Mouse (Mus musculus): ENCODE results near the gene Zbtb21.
"Not testable (repeated sequence)": the region's sequence is repeated elsewhere in the genome, so short reads cannot be mapped to it uniquely, and the experiment has no call there.

The Zbtb21 gene

DNA sequence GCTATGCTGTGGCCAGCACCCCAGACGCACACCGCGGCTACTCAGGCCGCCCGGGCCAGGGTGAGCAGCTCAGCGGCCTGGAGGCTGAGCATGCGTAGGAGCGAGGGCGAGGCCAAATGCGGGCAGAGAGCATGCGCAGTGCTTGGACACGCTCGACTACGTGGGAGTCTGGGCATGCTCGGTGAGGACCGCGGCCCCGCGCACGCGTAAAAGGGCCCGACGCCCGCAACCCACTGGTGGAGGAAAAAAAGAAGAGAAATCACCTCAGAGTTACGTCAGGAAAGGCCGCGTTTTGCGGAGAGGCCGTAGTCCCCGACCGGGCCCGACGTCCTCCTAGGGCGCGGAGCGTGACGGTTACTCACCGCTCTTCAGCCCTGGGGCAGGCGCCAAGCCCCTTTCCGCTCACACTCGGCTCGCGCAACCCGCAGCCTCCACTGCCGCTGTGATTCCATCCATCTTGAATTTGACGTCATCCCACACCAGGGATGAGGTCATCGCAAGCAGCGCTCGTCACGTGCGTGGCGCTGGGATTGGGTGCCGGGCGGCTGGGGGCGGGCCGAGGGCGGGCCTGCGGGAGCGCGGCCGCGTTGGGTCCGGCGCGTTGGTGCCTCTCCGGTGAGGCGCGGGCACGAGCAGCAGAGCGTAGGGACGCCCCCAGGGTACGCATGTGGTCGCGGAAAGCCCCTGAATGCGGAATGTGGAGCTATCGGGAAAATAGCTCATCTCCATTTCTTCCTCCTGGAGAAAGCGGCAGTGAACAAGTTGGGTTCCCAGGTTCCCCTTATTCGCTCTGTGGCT is at the start of gene Zbtb21, which contains the start of gene C2cd2:
Gene Zbtb21, minus strand, starts transcription at position 472 of the 798 bp plus-strand sequence.
Gene C2cd2, minus strand, starts transcription at position 448 of the 798 bp plus-strand sequence.
- DNase-seq (ENCODE audit: low spot score in 2 of 2): peak; percentile 94 to 97

DNA sequence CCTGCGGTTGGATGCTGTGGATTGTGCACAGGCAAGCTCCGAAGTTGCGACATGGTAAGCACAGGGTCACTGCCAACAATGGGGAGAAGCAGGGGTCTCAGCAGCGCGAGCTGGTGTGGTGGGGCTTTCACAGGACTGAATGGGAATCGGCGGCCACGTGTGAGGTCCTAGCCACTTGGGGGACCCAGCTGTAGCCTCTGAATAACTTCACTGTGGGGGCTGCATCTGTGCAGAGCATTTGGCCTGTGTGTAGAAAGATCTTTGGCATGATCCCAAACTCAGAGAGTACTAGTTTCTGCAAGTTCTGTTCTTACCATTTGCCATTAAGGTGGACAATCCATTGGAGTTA is 34.9 kb upstream of the Zbtb21 start:
- not testable (repeated sequence) for DNase-seq (ENCODE audit: low spot score in 2 of 2)

DNA sequence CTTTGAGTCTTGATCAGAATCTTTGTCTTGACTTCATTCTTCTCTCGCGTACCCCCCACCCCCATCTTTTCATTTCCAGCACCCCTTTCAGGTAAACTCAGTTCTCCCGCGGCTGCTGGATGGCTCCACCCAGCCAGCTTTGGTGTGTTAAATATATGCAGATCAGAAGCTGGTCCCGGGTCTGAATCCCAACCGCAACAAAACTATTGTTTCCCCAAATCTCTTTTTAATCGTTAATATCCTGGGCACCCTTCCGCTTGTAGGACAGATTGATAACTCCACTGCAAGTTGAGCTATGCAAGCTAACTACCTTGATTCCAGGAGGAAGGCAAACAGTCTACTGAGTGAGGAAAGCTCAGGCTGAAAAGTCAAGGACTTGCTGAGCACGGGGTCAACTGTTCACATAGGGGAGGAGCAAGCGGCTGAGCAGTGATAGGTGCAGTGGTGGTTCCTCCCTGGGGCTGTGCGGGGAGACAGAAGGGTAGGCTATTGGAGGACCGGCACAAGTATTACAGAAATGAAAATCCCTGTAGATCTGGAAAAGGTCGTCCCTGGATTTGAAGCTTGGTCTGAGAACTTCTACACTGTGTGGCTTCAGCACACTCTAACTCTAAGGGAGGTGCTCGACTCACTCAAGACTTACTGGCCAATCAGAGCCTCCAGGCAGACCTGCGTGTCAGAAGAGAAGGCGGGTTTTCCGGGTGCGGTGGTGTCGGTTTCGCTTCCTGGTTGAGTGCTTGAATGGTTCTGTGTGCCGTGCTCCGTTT is 34.4 kb upstream of the Zbtb21 start, which contains the start of gene B230307C23Rik:
Gene B230307C23Rik, plus strand, starts transcription at position 700 of the 767 bp plus-strand sequence.
- peak; percentile 83 to 91 for DNase-seq (ENCODE audit: low spot score in 2 of 2)

DNA sequence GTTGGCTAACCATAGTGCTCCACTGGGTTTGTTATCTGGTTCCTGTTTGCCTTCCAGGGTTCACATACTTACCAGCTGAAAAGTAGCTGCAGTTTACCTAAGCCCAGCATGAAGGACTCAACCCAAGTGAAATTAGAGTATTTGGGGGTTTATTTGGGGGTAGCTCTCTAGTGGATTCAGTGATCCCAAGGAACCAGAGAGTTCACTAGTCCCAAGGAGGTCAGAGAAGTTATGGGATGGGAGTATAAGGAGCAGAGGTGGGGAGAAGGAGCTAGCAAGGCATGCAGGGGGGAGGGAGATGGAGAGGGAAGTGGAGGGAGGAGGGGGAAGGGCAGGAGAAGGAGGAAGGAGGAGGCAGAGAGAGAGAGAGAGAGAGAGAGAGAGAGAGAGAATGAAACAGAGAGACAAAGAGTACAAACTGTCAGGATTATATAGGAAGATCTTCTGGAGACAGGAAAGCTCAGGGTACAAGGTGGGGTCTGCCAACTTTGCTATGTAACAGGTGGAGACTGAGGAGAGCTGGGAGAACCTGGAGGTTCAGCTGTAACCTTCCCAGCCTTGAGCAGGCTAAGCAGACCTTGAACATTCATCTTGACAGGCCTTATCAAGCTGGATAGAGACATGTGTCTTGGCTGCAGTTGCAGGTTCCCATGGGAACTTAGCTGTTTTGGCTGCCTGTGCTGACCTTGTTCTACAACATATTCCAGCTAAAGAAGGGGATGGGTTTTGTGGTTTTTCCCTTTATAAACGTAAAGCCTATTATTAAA is 33.6 kb upstream of the Zbtb21 start:
- no peak for DNase-seq (ENCODE audit: low spot score in 2 of 2)

DNA sequence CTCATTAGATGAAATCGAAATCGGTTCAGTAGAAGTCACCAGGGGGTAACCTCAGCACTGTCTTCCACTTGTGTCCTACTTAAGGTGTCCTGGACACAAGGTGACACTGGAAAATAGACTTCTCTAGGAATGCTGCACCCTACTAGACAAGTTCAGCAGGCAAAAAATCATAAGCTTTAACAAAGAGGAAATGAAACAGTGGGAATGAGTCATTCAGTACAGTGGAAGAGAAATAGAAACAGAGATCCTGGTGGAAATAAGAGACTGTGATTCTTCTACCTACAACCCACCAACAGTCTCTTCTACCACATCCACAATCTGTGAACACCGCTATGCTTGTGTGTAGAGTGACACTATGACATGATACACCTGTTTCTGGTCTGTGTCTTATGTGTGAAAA is 30.1 kb upstream of the Zbtb21 start:
- not testable (repeated sequence) for DNase-seq (ENCODE audit: low spot score in 2 of 2)

DNA sequence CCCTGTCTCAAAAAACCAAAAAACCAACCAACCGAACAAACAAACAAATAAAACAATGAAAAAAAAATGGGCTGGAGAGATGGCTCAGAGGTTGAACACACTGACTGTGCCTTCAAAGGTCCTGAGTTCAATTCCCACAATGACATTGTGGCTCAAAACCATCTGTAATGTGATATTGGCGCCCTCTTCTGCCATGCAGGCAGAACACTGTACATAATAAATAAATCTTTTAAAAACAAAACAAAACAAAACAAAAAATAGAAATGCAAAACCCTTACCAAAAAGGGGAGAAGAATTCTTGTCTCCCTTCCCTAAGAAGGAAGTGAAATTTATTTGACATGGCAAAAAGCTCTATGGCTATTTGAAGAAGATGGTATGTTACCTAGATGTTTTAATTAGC is 29.1 kb upstream of the Zbtb21 start:
- DNase-seq (ENCODE audit: low spot score in 2 of 2): no peak

DNA sequence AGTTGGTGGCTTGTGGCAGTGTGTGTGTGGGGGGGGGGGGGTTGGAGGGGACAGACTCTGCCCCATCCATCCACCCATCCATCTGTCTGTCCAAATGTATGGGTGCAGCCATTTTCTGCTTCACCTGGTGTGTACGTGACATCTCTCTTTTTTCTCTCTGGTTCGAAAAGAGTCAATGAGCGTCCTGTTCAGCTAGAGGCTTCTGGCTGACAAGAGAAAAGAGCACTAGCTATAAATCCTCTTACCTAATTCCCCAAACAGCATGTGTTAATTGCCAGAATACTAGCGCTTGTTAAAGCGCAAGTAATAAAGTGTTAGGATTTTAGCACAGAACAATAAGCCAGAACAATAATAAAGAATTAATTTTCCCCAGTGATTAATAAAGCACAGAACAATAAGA is 22.2 kb upstream of the Zbtb21 start:
- no peak for DNase-seq (ENCODE audit: low spot score in 2 of 2)

DNA sequence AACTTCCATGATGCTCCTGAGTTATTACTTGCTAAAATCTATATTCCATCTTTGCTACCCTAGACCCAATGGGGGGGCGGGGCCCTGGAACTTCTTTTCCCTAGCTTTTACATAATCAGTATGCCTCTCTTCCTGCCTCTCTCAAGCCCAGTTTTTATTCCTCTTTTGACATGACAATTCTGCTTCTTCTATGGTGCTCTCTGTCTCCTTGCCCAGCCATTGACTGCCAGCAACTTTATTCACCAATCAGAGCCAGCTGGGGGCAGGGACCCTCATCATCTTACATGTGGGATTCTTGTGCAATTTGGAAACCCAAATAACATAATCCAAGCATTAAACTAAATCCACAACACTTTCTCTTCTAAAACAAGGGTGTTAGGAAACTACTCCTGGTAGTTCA is 18.9 kb upstream of the Zbtb21 start:
- DNase-seq (ENCODE audit: low spot score in 2 of 2): peak in 1 of 2 experiments; percentile 6

DNA sequence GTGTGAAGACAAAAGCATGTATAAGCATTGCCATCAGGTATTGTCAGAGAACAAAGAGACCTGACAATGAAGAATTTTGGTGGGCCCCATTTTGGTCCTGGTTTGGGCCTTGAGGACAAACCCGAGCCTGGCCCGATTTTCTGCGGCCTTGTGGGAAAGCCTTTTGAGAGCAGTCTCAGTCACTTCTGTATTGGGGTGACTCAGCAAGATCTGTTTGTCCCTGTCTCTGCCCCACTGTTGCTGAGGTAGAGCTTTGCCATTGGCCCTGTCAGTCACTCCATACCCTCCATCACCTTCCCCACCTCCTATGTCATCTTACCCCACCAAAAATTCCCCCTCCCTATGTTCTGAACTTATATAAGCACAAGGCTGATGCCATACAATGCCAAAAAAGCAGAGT is 15.3 kb upstream of the Zbtb21 start:
- no peak for DNase-seq (ENCODE audit: low spot score in 2 of 2)

DNA sequence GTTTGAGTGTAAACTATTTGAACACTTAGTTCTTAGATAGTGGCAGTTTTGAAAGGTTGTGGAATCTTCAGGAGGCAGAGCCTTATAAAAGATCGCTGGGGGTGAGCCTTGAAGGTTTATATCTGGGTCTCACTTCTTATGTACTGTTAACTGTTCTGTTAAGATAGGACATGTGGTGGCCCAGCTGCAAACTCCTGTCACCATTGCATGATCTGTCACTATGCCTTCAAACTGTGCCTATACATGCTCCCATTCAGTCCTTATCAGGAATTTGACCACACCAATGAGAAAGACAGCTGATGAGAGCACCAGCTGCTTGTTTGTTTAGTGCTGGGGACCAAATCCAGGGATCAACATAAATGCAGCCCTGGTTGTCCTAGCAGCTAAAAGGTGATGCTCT is 14.9 kb upstream of the Zbtb21 start:
- DNase-seq (ENCODE audit: low spot score in 2 of 2): peak in 1 of 2 experiments; percentile 11

DNA sequence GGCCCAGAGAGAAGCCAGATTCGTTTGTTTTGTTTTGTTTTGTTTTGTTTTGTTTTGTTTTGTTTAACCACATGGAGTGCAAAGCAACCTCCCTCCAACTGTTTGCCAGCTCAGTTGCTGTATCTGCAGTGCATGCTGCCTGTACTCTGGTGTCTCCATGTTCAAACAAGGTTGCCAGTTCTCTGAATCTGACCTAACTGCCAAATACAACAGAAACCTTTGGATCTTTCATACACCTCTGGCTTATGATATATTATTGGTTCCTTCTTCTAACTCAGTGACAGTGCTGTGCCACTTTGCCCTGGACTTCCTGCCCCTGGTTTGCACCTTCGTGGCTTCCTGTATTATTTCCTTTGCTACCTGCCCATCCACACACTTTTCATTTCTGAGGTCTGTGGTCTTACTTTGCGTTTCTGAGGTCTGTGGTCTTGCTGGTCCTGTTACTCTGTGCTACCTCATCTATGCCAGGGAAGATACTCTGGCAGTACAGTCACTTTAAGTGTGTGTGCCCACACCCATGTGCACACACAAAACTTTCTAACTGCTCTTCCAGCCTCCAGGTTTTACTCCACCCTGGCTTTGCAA is 1.6 kb upstream of the Zbtb21 start:
- DNase-seq (ENCODE audit: low spot score in 2 of 2): peak in 1 of 2 experiments; percentile 9

DNA sequence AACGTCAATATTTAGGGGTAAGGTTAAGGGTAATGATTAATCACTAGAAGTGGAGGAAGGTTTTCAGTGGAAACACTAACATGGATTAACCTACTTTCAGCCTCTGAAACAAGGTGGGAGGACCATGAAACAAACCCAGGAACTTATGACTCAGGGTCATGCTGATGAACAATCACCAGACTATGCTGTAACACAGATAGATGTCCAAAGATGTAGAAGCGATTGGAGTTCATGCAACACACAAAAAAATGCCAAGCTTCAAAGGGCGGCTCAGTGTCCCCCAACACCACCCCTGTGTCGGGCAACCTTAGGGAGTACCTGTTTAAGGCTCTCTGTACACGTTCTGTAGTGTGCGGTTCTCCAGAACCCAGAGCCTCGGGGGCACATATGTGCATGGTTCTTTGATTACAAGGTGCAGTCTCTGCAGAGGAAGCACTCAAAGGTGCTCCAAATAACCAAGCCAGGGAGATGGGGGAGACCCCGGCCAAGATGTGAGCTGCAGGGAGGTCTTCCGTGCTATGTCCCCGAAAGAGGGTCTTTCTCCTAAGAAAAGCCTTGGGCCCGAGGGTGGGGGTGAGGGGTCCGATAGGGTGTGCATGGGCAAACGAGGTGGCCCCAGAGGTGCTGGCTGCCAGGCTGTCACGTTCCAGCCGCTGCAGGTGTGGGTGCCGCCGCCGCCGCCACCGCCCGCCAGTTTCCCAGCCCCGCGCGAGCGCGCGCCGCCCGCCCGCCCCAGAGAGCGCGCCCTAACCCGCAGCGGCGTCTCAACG is 856 bp downstream of the Zbtb21 start:
- no peak for DNase-seq (ENCODE audit: low spot score in 2 of 2)

DNA sequence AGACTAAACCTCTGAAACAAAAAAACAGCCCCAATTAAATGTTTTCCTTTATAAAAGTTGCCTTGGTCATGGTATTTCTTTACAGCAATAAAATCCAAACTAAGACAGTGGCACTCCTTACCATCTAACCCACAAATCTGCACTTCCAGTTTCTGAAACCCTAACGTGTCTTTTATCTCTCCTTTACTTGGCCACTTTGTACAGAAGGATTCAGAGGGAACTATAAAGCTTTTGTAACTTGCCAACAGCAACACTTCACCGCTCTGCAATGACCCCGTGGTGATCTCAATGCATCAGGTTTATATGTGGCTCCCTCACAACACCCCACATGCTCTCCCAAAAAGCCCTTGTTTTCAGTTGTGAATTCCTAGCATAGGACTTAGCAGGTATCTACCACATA is 2.1 kb downstream of the Zbtb21 start:
- DNase-seq (ENCODE audit: low spot score in 2 of 2): peak; percentile 9 to 55

DNA sequence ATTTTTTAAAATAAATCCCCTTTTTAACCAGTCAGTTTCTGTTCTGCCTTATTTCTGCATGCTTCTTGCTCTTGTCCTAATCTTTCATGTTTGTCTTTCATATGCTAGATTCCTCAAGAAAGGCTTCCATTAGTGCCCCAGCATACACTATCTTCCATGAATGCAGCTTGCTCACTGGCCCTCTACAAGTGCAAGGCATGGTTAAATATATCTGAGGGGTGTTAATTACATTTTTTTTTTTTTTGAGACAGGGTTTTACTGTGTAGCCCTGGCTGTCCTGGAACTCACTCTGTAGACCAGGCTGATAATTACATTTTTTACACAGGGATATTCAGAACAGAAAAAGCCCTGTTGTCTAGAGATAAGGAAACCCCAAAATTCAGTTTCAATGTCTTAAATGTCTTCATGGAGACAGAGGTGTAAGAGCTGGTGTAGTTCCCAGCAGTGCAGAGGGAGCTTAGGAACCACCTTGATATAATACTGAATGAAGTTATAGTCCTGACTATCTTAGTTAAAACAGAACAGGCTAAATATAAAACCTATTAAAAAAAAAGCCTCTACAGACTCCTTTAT is 3.9 kb downstream of the Zbtb21 start:
- DNase-seq (ENCODE audit: low spot score in 2 of 2): peak; percentile 5 to 30

DNA sequence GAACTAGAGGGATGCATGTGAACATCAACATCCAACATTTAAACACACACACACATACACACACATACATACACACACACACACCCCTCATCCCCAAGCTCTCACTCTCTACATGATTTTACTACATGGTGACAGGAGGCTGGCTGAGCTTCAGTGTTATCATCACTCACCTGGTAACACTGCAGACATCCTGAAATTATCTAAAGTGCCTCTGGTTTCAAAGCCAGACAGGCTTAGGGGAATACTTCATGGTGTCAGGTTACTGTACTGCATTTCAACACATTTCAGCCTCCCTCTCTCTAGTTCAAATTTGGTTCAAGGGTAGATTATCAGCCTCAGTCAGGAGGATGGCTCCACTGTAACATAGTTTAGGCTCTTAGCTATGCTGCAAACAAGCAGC is 4.8 kb downstream of the Zbtb21 start:
- DNase-seq (ENCODE audit: low spot score in 2 of 2): peak; percentile 9 to 51

DNA sequence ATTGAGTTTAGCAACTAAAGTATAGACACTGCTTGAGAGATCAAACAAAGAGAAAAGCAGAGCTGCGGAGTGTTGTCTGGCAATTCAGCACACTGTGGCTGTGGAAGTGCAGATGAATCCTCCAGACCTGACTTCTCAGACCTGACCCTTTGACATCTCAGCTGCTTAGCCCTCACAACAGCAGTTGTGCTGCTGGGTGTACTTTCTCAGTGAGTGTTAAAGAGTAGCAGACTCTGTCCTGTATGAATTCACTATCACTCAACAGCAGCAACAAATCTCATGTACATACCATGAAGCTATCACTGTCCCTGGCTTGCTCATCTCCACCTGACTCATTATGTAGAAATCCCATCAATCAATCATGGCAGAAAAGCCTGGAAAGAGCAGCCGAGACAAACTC is 6.4 kb downstream of the Zbtb21 start:
- peak; percentile 6 to 45 for DNase-seq (ENCODE audit: low spot score in 2 of 2)

DNA sequence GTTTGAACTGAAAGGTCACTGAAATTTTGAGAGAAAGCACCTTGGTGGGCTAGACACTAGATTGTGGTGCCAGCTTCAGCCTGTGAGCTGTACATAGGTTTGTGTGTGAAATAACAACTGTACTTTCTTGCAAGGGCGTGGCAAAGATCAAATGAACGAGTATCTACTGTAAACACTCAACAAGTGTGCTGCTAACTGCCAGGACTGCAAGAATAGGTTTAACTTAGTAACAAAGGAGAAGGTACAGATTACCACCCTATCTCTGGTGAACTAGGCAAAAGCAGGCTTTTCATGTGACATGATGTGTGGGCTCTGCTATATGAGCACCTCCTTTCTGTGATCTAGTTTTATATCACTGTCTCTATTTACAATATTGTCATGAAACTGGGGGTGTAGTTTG is 9.1 kb downstream of the Zbtb21 start:
- DNase-seq (ENCODE audit: low spot score in 2 of 2): peak; percentile 12 to 40

DNA sequence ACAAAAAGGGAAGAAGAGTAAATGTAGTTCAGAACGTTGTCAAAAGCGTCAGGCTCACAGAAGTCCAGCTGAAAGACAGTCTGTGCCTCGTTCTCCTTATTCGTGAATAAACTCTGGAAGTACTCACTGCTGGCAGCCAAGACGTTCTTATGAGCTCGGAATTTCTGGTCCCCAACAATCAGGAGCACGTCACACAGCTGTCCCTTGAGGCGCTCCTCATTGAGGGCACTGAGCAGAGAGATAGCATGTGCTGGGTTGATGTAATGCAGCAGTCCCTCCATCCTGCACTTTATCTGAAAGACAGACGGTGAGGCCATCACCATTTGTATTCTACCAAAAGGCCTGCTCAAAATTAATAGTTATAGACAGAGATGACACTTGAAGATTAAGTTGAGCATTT is 9.6 kb downstream of the Zbtb21 start:
- peak in 1 of 2 experiments; percentile 20 for DNase-seq (ENCODE audit: low spot score in 2 of 2)

DNA sequence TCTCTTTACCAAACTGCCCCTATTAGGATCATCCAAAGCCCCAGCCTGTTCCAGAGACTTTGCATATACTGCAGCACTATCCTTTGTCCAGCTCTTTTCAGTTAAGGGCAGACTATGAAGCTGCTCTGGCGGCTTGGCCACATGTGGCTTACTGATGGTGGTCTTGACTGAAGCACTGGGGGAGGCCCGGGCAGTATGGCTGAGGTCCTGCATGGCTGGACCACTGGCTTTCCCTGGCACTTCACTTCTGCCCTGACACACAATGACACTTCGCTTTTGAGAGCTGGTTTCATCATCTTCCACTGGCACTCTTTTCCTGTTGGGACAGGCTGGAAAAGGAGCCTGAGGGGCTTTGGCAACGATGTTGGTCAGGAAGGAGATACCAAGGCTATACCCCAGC is 10.1 kb downstream of the Zbtb21 start:
- peak in 1 of 2 experiments; percentile 58 for DNase-seq (ENCODE audit: low spot score in 2 of 2)

DNA sequence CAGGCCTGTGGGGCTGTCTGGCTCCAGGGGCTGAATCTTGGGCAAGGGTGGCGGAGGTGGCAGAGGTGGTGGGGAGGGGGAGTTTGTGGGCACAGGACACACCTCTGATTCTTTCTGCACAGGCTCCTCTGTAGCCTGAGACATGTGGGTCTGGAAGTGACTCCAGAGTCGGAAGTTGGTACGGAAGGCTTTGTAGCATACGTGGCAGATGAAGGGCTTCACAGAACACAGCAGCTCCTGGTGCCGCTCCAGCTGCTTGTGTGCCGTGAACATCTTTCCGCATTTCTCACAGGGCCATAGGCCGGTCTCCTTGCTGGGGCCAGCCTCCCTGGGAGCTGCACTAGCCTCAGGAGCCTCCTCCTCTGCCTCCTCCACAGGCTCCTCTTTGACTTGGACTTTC is 12.4 kb downstream of the Zbtb21 start:
- peak; percentile 11 to 54 for DNase-seq (ENCODE audit: low spot score in 2 of 2)

DNA sequence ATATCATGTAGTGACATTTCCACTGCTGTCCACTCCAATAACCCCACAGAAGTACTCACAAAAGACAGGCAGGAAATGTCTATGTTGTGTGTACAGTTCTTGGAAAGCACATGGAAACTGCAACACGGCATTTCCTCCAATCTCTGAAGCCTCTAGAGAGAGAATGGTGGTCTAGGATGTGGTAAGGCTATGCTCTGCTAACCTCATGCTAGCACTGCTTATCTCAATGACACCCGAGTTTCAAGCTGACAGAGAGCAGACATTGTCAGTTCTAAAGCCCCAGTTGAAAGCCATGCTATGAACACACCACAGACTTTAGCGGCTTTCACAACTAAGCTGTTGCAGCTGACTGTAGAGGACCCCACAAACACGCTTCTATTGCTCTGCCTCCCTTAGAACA is 13.6 kb downstream of the Zbtb21 start:
- DNase-seq (ENCODE audit: low spot score in 2 of 2): peak; percentile 8 to 34
